Mouse (Mus musculus): ENCODE data around the gene Cyp1b1.

- TF ChIP-seq CTCF (IDR thresholded peaks at IDR 0.05 in 2 of 3, conservative IDR thresholded peaks at IDR 0.05 in 1 of 3; ENCODE audit: control insufficient read depth in 1 of 3, insufficient read depth in 1 of 3, low read depth in 2 of 3, low read length in 3 of 3, poor library complexity in 1 of 3, severe bottlenecking in 1 of 3) (no peak), POLR2AphosphoS5 (IDR thresholded peaks at IDR 0.05; ENCODE audit: borderline replicate concordance, low read depth, low read length) (no peak), TBP (IDR thresholded peaks at IDR 0.05; ENCODE audit: low read depth, low read length) (no peak), RCOR1 (IDR thresholded peaks at IDR 0.05; ENCODE audit: low read depth, low read length) (no peak), JUND (IDR thresholded peaks at IDR 0.05; ENCODE audit: low read depth, low read length) (no peak), MXI1 (IDR thresholded peaks at IDR 0.05; ENCODE audit: low read depth, low read length) (no peak), POLR2A (IDR thresholded peaks at IDR 0.05; ENCODE audit: control insufficient read depth in 1 of 2, insufficient read depth in 1 of 2, low read depth in 1 of 2, low read length in 2 of 2, poor library complexity in 1 of 2) (no peak)
Observed at GRCm38 (mm10) chr17:79657785-79658184, 57.1 kb downstream of the Cyp1b1 start.
